In genomic region chr7:130691931-130692330, GRCm38 (mm10) we compare ENCODE assay signal across 8 mouse cellular contexts.
DNase-seq lines count a peak whose midpoint lies in the region; ATAC-seq and TF ChIP-seq lines count a peak whose summit lies in the region.

No protein-coding gene starts in this region.

- no peak for DNase-seq in cerebellum, adult 2 months
- no peak for DNase-seq in cerebellum, adult 9-10 months
- DNase-seq in neural tube, embryonic 11.5 days (ENCODE audit: low spot score) = no peak
- no peak for DNase-seq in neural tube, embryonic 10.5 days (ENCODE audit: extremely low spot score, low spot score)
- no peak for DNase-seq in adrenal gland, postnatal 25 days
- DNase-seq in thymus, adult 2 months = no peak

- no peak for ATAC-seq in neural tube, embryonic 11.5 days (ENCODE audit: insufficient read depth, low FRiP score, low TSS enrichment)
- ATAC-seq in limb, embryonic 13.5 days (ENCODE audit: low FRiP score, low read depth) = no peak
- no peak for ATAC-seq in stomach, embryonic 16.5 days (ENCODE audit: insufficient read depth, low FRiP score)

- H3K27ac ChIP-seq in cerebellum, adult 2 months (ENCODE audit: insufficient read depth, low read length) = peak overlapping the region; percentile 49
- peak overlapping the region; percentile 97 for H3K27ac ChIP-seq in neural tube, embryonic 11.5 days (ENCODE audit: low read depth, low read length)
- peak overlapping the region; percentile 97 for H3K27ac ChIP-seq in limb, embryonic 13.5 days
- H3K27ac ChIP-seq in stomach, embryonic 16.5 days (ENCODE audit: low read length) = peak overlapping the region; percentile 94
- H3K27ac ChIP-seq in thymus, adult 2 months (ENCODE audit: control insufficient read depth, insufficient read depth, low read length) = no peak overlapping the region

- no peak for TF ChIP-seq CTCF in cerebellum, adult 2 months (IDR thresholded peaks at IDR 0.05; ENCODE audit: borderline replicate concordance, insufficient read depth, low read depth, low read length)
- TF ChIP-seq CTCF in thymus, adult 2 months (IDR thresholded peaks at IDR 0.05; ENCODE audit: borderline replicate concordance, control insufficient read depth, extremely low read depth, insufficient read depth, low read length, poor library complexity) = no peak

- TF ChIP-seq POLR2A in cerebellum, adult 2 months (IDR thresholded peaks at IDR 0.05; ENCODE audit: borderline replicate concordance, insufficient read depth, low read length) = no peak
- TF ChIP-seq POLR2A in thymus, adult 2 months (IDR thresholded peaks at IDR 0.05; ENCODE audit: control insufficient read depth, extremely low read depth, insufficient read depth, low read length, poor library complexity) = no peak

- H3K27me3 ChIP-seq in cerebellum, adult 2 months (ENCODE audit: control insufficient read depth, insufficient read depth, low read length) = no peaks in the 10 kb centered on the region
- H3K27me3 ChIP-seq in neural tube, embryonic 11.5 days (ENCODE audit: control insufficient read depth, insufficient read depth, low read length) = no peaks in the 10 kb centered on the region
- H3K27me3 ChIP-seq in limb, embryonic 13.5 days = no peaks in the 10 kb centered on the region
- H3K27me3 ChIP-seq in stomach, embryonic 16.5 days (ENCODE audit: control insufficient read depth, insufficient read depth, low read length) = no peaks in the 10 kb centered on the region
- H3K27me3 ChIP-seq in thymus, adult 2 months (ENCODE audit: control insufficient read depth, insufficient read depth, low read length) = no peaks in the 10 kb centered on the region

- peak overlapping the region; percentile 75 for H3K4me2 ChIP-seq in neural tube, embryonic 11.5 days (ENCODE audit: low read depth)
- H3K4me2 ChIP-seq in limb, embryonic 13.5 days (replicated peaks) = peak overlapping the region; percentile 83
- H3K4me2 ChIP-seq in stomach, embryonic 16.5 days (ENCODE audit: low read depth, low read length) = peak overlapping the region; percentile 84

- H3K9me3 ChIP-seq in neural tube, embryonic 11.5 days (ENCODE audit: control insufficient read depth, low read length) = no peaks in the 10 kb centered on the region
- no peaks in the 10 kb centered on the region for H3K9me3 ChIP-seq in limb, embryonic 13.5 days
- H3K9me3 ChIP-seq in stomach, embryonic 16.5 days (replicated peaks; ENCODE audit: control insufficient read depth, low read length) = no peaks in the 10 kb centered on the region

- no peaks in the 10 kb centered on the region; the same call in 1 of the 2 replicates for H3K36me3 ChIP-seq in neural tube, embryonic 11.5 days (ENCODE audit: control insufficient read depth, insufficient read depth, low read length)
- H3K36me3 ChIP-seq in limb, embryonic 13.5 days = no peaks in the 10 kb centered on the region
- no peaks in the 10 kb centered on the region for H3K36me3 ChIP-seq in stomach, embryonic 16.5 days (ENCODE audit: control insufficient read depth, insufficient read depth, low read length)
- H3K36me3 ChIP-seq in thymus, adult 2 months (ENCODE audit: control insufficient read depth, insufficient read depth, low read length) = no peaks in the 10 kb centered on the region

- peak overlapping the region; percentile 87 for H3K9ac ChIP-seq in neural tube, embryonic 11.5 days (ENCODE audit: low read length)
- H3K9ac ChIP-seq in limb, embryonic 13.5 days = peak overlapping the region; percentile 92
- H3K9ac ChIP-seq in stomach, embryonic 16.5 days (ENCODE audit: low read length) = peak overlapping the region; percentile 58

- peaks cover 24% of the 10 kb centered on the region for H3K4me1 ChIP-seq in cerebellum, adult 2 months (ENCODE audit: control insufficient read depth, insufficient read depth, low read length)
- peaks cover 33% of the 10 kb centered on the region for H3K4me1 ChIP-seq in neural tube, embryonic 11.5 days (ENCODE audit: control insufficient read depth, insufficient read depth, low read length)
- H3K4me1 ChIP-seq in limb, embryonic 13.5 days = peaks cover 58% of the 10 kb centered on the region
- peaks cover 30% of the 10 kb centered on the region for H3K4me1 ChIP-seq in stomach, embryonic 16.5 days (ENCODE audit: control insufficient read depth, insufficient read depth, low read length)
- peaks cover 24% of the 10 kb centered on the region for H3K4me1 ChIP-seq in thymus, adult 2 months (replicated peaks; ENCODE audit: control insufficient read depth, insufficient read depth, low read length)

- no peak overlapping the region for H3K4me3 ChIP-seq in cerebellum, adult 2 months (replicated peaks; ENCODE audit: insufficient read depth, low read depth, low read length)
- H3K4me3 ChIP-seq in neural tube, embryonic 11.5 days (ENCODE audit: low read depth, low read length) = no peak overlapping the region; the same call in 1 of the 2 replicates
- H3K4me3 ChIP-seq in limb, embryonic 13.5 days = peak overlapping the region; percentile 72
- H3K4me3 ChIP-seq in stomach, embryonic 16.5 days (replicated peaks; ENCODE audit: low read length) = no peak overlapping the region; the same call in 1 of the 2 replicates
- no peak overlapping the region for H3K4me3 ChIP-seq in thymus, adult 2 months (ENCODE audit: control insufficient read depth, insufficient read depth, low read length)

- 37% methylated on average over 2 of the region's 2 CpGs for WGBS in cerebellum, adult 2 months
- WGBS in neural tube, embryonic 11.5 days = 59% methylated on average over 2 of the region's 2 CpGs
- WGBS in limb, embryonic 13.5 days = 32% methylated on average over 2 of the region's 2 CpGs
- 43% methylated on average over 2 of the region's 2 CpGs for WGBS in stomach, embryonic 16.5 days
- 66% methylated on average over 2 of the region's 2 CpGs for WGBS in thymus, adult 2 months
